ENCODE assay signal across 11 mouse cellular contexts in the genomic region with DNA sequence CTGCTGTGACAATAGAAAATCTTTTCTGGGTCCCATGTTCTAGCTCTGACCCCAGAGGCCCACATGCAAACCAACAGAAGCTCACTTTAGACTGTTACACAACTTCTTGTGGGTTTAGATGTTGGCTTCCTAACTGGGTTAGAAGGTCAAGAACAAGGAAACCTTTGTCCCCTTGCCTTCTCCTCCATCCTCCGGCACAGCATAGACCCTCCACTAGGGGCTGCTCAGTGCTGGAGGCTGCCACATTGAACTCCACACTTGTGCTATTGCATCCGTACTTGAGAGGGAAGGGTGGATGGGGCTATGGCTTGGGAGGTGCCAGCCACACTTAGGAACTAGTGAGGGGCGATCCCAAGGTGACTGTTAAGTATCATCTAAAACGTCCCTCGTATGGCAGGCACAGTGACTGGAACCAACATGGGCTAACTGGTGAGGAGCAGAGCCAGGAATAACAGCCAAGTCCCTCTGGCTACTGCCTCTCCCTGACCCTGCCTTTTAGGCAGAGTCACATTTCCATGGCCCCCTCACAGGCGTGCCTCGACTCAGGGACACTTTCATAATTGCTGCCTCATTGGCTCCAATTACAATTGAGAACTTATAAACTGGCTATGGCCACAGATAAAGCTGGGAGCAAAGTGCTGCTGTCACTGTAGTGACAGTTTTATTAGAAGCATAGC.
A peak's percentile ranks its signal among the peaks of the same experiment; 100 is the strongest.
DNase-seq lines count a peak whose midpoint lies in the region; ATAC-seq and TF ChIP-seq lines count a peak whose summit lies in the region.
"Had no signal": no experiment of that assay in that cellular context is flagged by ENCODE, and none has a peak within 500 bp of the region (broad histone marks: within the 10 kb centered on the region; RNA-seq: fewer than 3 reads in every experiment).

No protein-coding gene starts in this region.

- H3K4me3 ChIP-seq in heart, adult 2 months: no peak overlapping the region
- H3K4me3 ChIP-seq in midbrain, embryonic 10.5 days: no peak overlapping the region
- H3K4me3 ChIP-seq in midbrain, embryonic 13.5 days (replicated peaks): no peak overlapping the region
- no peak overlapping the region for H3K4me3 ChIP-seq in cortical plate, adult 2 months (ENCODE audit: insufficient read depth, low read length)
- H3K4me3 ChIP-seq: liver, embryonic 15.5 days; myocyte had no signal

- TF ChIP-seq EP300 in heart, adult 2 months (IDR thresholded peaks at IDR 0.05; ENCODE audit: insufficient read depth, low read depth, low read length): no peak

- H3K4me2 ChIP-seq in midbrain, embryonic 13.5 days (replicated peaks): no peak overlapping the region
- H3K4me2 ChIP-seq: liver, embryonic 15.5 days had no signal

- peak; percentile 34 for TF ChIP-seq CTCF in heart, adult 2 months (IDR thresholded peaks at IDR 0.05)
- peak; percentile 28; the same call in 1 of the 2 replicates for TF ChIP-seq CTCF in cortical plate, adult 2 months (IDR thresholded peaks at IDR 0.05; ENCODE audit: extremely low read depth, insufficient read depth, low read length)

- no peak overlapping the region for H3K9ac ChIP-seq in heart, adult 2 months (ENCODE audit: low read depth, low read length)
- no peak overlapping the region for H3K9ac ChIP-seq in midbrain, embryonic 13.5 days (replicated peaks)
- H3K9ac ChIP-seq: liver, embryonic 15.5 days had no signal

- no peak for TF ChIP-seq POLR2A in heart, adult 2 months (IDR thresholded peaks at IDR 0.05; ENCODE audit: insufficient read depth, low read depth, low read length)
- TF ChIP-seq POLR2A in cortical plate, adult 2 months (IDR thresholded peaks at IDR 0.05; ENCODE audit: extremely low read depth, insufficient read depth, low read length): no peak

- intact Hi-C loops in heart, adult 2 months (cut with DNase I): no loop called here
- intact Hi-C loops in heart, postnatal 36 days (cut with DNase I): no loop called here

- no peaks in the 10 kb centered on the region for H3K36me3 ChIP-seq in heart, adult 2 months (ENCODE audit: control insufficient read depth, insufficient read depth, low read length)
- no peaks in the 10 kb centered on the region for H3K36me3 ChIP-seq in midbrain, embryonic 10.5 days
- 0 out of 2 replicates have a peak, but pooled peaks cover 2% of the 10 kb centered on the region for H3K36me3 ChIP-seq in midbrain, embryonic 13.5 days
- H3K36me3 ChIP-seq: liver, embryonic 15.5 days had no signal

- 53% methylated on average over 7 of the region's 7 CpGs for whole genome bisulfite sequencing in heart, adult 2 months
- 74% methylated on average over 7 of the region's 7 CpGs for WGBS in midbrain, embryonic 10.5 days
- 72% methylated on average over 7 of the region's 7 CpGs for whole genome bisulfite sequencing in midbrain, embryonic 13.5 days

- no peak for ATAC-seq in midbrain, embryonic 13.5 days
- peak; percentile 41 for ATAC-seq in megakaryocyte, adult 5-6 weeks (ENCODE audit: poor library complexity, severe bottlenecking)

- H3K4me1 ChIP-seq in heart, adult 2 months (ENCODE audit: control insufficient read depth, insufficient read depth, low read length): peaks cover 2% of the 10 kb centered on the region
- peaks cover 43% of the 10 kb centered on the region for H3K4me1 ChIP-seq in midbrain, embryonic 10.5 days
- H3K4me1 ChIP-seq in midbrain, embryonic 13.5 days (replicated peaks): peaks cover 22% of the 10 kb centered on the region
- H3K4me1 ChIP-seq in cortical plate, adult 2 months (ENCODE audit: control insufficient read depth, insufficient read depth, low read length): peaks cover 10% of the 10 kb centered on the region

- no peaks in the 10 kb centered on the region for H3K9me3 ChIP-seq in midbrain, embryonic 10.5 days (replicated peaks)
- no peaks in the 10 kb centered on the region for H3K9me3 ChIP-seq in midbrain, embryonic 13.5 days
- H3K9me3 ChIP-seq: liver, embryonic 15.5 days had no signal

- no peaks in the 10 kb centered on the region for H3K79me2 ChIP-seq in heart, adult 2 months (replicated peaks; ENCODE audit: control insufficient read depth, insufficient read depth, low read length)

- no peak overlapping the region for H3K27ac ChIP-seq in heart, adult 2 months
- peak overlapping the region; percentile 59; the same call in 1 of the 2 replicates for H3K27ac ChIP-seq in midbrain, embryonic 10.5 days (replicated peaks)
- H3K27ac ChIP-seq in midbrain, embryonic 13.5 days: no peak overlapping the region
- H3K27ac ChIP-seq in cortical plate, adult 2 months (ENCODE audit: insufficient read depth, low read length): no peak overlapping the region
- H3K27ac ChIP-seq: liver, embryonic 15.5 days had no signal

- H3K27me3 ChIP-seq in heart, adult 2 months (ENCODE audit: control insufficient read depth, insufficient read depth, low read length): no peaks in the 10 kb centered on the region
- no peaks in the 10 kb centered on the region for H3K27me3 ChIP-seq in midbrain, embryonic 10.5 days (ENCODE audit: low read depth, poor library complexity, severe bottlenecking)
- H3K27me3 ChIP-seq in midbrain, embryonic 13.5 days: no peaks in the 10 kb centered on the region
- H3K27me3 ChIP-seq: liver, embryonic 15.5 days had no signal

- DNase-seq in heart, adult 2 months: no peak
- no peak for DNase-seq in heart, postnatal 36 days
- DNase-seq in midbrain, embryonic 10.5 days (ENCODE audit: low spot score): no peak
- DNase-seq in thymus, postnatal 14 days: no peak
- no peak for DNase-seq in right cerebral cortex, adult 2 months (ENCODE audit: low spot score in 2 of 2)
- DNase-seq: kidney, adult 11 months had no signal
